Comparison of ENCODE assay signal across 13 mouse cellular contexts in genomic region chr5:128729341-128729740, GRCm38 (mm10). TPM values are rescaled to one million over a fixed set of nuclear protein-coding genes. Genes with fewer than 3 reads are reported as not detected.
DNase-seq lines count a peak whose midpoint lies in the region; ATAC-seq and TF ChIP-seq lines count a peak whose summit lies in the region.
"Had no signal": no experiment of that assay in that cellular context is flagged by ENCODE, and none has a peak within 500 bp of the region (broad histone marks: within the 10 kb centered on the region; RNA-seq: fewer than 3 reads in every experiment).

No protein-coding gene starts in this region.

- peak; percentile 91 for DNase-seq in midbrain, embryonic 11.5 days (ENCODE audit: low spot score, missing footprints)
- DNase-seq in embryo, embryonic 10 days (ENCODE audit: low spot score), result peak; percentile 58
- DNase-seq in retina, postnatal 1 day, result peak; percentile 63
- DNase-seq in B cell, adult 2 months, result no peak
- DNase-seq: adrenal gland, postnatal 14 days; cerebellum, adult 2 months; gastrocnemius, adult 2 months; kidney, adult 2 months had no signal

- H3K4me2 ChIP-seq in intestine, postnatal 0 days (replicated peaks; ENCODE audit: low read depth), result no peak overlapping the region
- H3K4me2 ChIP-seq in intestine, embryonic 15.5 days (replicated peaks), result no peak overlapping the region
- H3K4me2 ChIP-seq in midbrain, embryonic 11.5 days, result no peak overlapping the region
- H3K4me2 ChIP-seq in midbrain, embryonic 16.5 days (ENCODE audit: low read length), result no peak overlapping the region
- H3K4me2 ChIP-seq: heart, embryonic 15.5 days; lung, embryonic 15.5 days had no signal

- no peaks in the 10 kb centered on the region for H3K36me3 ChIP-seq in intestine, postnatal 0 days (ENCODE audit: control insufficient read depth, insufficient read depth)
- no peaks in the 10 kb centered on the region for H3K36me3 ChIP-seq in intestine, embryonic 15.5 days
- no peaks in the 10 kb centered on the region for H3K36me3 ChIP-seq in midbrain, embryonic 11.5 days (ENCODE audit: control insufficient read depth, insufficient read depth, low read length)
- no peaks in the 10 kb centered on the region for H3K36me3 ChIP-seq in midbrain, embryonic 16.5 days (ENCODE audit: control insufficient read depth, insufficient read depth, low read length)
- H3K36me3 ChIP-seq: heart, embryonic 15.5 days; lung, embryonic 15.5 days had no signal

- WGBS in intestine, postnatal 0 days, result 70% methylated on average over 5 of the region's 5 CpGs
- WGBS in intestine, embryonic 15.5 days, result 75% methylated on average over 5 of the region's 5 CpGs
- 76% methylated on average over 5 of the region's 5 CpGs for WGBS in midbrain, embryonic 11.5 days
- WGBS in midbrain, embryonic 16.5 days, result 75% methylated on average over 5 of the region's 5 CpGs

- no peak overlapping the region for H3K27ac ChIP-seq in intestine, postnatal 0 days (ENCODE audit: low read depth, low read length)
- H3K27ac ChIP-seq in intestine, embryonic 15.5 days, result no peak overlapping the region
- no peak overlapping the region for H3K27ac ChIP-seq in midbrain, embryonic 11.5 days (ENCODE audit: low read depth, low read length)
- H3K27ac ChIP-seq in midbrain, embryonic 16.5 days (ENCODE audit: low read length), result no peak overlapping the region
- H3K27ac ChIP-seq: gastrocnemius, adult 2 months; heart, embryonic 15.5 days; lung, embryonic 15.5 days had no signal

- no peak overlapping the region for H3K9ac ChIP-seq in intestine, postnatal 0 days (ENCODE audit: low read depth, low read length)
- no peak overlapping the region for H3K9ac ChIP-seq in intestine, embryonic 15.5 days
- H3K9ac ChIP-seq in midbrain, embryonic 11.5 days (ENCODE audit: low read length), result no peak overlapping the region
- H3K9ac ChIP-seq in midbrain, embryonic 16.5 days (ENCODE audit: low read depth, low read length), result no peak overlapping the region
- H3K9ac ChIP-seq: heart, embryonic 15.5 days; lung, embryonic 15.5 days had no signal

- no peaks in the 10 kb centered on the region for H3K4me1 ChIP-seq in intestine, postnatal 0 days (replicated peaks; ENCODE audit: control insufficient read depth, insufficient read depth, low read length)
- no peaks in the 10 kb centered on the region for H3K4me1 ChIP-seq in intestine, embryonic 15.5 days (replicated peaks)
- no peaks in the 10 kb centered on the region; the same call in 1 of the 2 replicates for H3K4me1 ChIP-seq in midbrain, embryonic 11.5 days (ENCODE audit: control insufficient read depth, insufficient read depth, low read length)
- H3K4me1 ChIP-seq in midbrain, embryonic 16.5 days (ENCODE audit: control insufficient read depth, insufficient read depth, low read length), result no peaks in the 10 kb centered on the region
- H3K4me1 ChIP-seq: heart, embryonic 15.5 days; lung, embryonic 15.5 days had no signal

- H3K4me3 ChIP-seq in intestine, postnatal 0 days (ENCODE audit: low read depth, low read length), result no peak overlapping the region
- no peak overlapping the region for H3K4me3 ChIP-seq in intestine, embryonic 15.5 days (replicated peaks)
- no peak overlapping the region for H3K4me3 ChIP-seq in midbrain, embryonic 11.5 days (ENCODE audit: low read depth, low read length)
- H3K4me3 ChIP-seq in midbrain, embryonic 16.5 days (ENCODE audit: low read depth, low read length), result no peak overlapping the region
- H3K4me3 ChIP-seq: gastrocnemius, adult 2 months; heart, embryonic 15.5 days; lung, embryonic 15.5 days had no signal

- TF ChIP-seq CTCF in intestine, postnatal 0 days (IDR thresholded peaks at IDR 0.05; ENCODE audit: low read depth), result peak; percentile 55

- H3K9me3 ChIP-seq in intestine, postnatal 0 days (ENCODE audit: control insufficient read depth), result no peaks in the 10 kb centered on the region
- no peaks in the 10 kb centered on the region for H3K9me3 ChIP-seq in intestine, embryonic 15.5 days
- no peaks in the 10 kb centered on the region for H3K9me3 ChIP-seq in midbrain, embryonic 11.5 days (ENCODE audit: control insufficient read depth, low read length)
- no peaks in the 10 kb centered on the region for H3K9me3 ChIP-seq in midbrain, embryonic 16.5 days (replicated peaks; ENCODE audit: control insufficient read depth, low read length, poor library complexity, severe bottlenecking)
- H3K9me3 ChIP-seq: heart, embryonic 15.5 days; lung, embryonic 15.5 days had no signal

- no peaks in the 10 kb centered on the region for H3K27me3 ChIP-seq in intestine, postnatal 0 days (replicated peaks; ENCODE audit: control insufficient read depth, insufficient read depth, low read length)
- no peaks in the 10 kb centered on the region for H3K27me3 ChIP-seq in intestine, embryonic 15.5 days (replicated peaks)
- H3K27me3 ChIP-seq in midbrain, embryonic 11.5 days (ENCODE audit: control insufficient read depth, insufficient read depth, low read length), result no peaks in the 10 kb centered on the region; the same call in 1 of the 2 replicates
- no peaks in the 10 kb centered on the region for H3K27me3 ChIP-seq in midbrain, embryonic 16.5 days (ENCODE audit: control insufficient read depth, insufficient read depth, low read depth, low read length)
- H3K27me3 ChIP-seq: heart, embryonic 15.5 days; lung, embryonic 15.5 days had no signal

- no peak for ATAC-seq in intestine, postnatal 0 days
- no peak for ATAC-seq in intestine, embryonic 15.5 days
- no peak for ATAC-seq in midbrain, embryonic 11.5 days (ENCODE audit: low FRiP score)
- ATAC-seq in midbrain, embryonic 16.5 days, result no peak

RNA-seq across cellular contexts. Expression of gene Piwil1, which starts 27.0 kb away (rescaled TPM):
- polyA plus RNA-seq in intestine, postnatal 0 days (2015; fragmentation: Nextera tagmentation; extraction: Ambion mirVana), result not detected in 2 replicates
- not detected in 2 replicates for polyA plus RNA-seq in intestine, embryonic 15.5 days (2015; fragmentation: Nextera tagmentation; extraction: Ambion mirVana)
- polyA plus RNA-seq in midbrain, embryonic 11.5 days (2014; fragmentation: Nextera tagmentation; extraction: Ambion mirVana), result 0.14 TPM in 1 of 2 replicates, not detected in the other
- 0.28 and 0.45 TPM in 2 replicates for polyA plus RNA-seq in midbrain, embryonic 16.5 days (2015; fragmentation: Nextera tagmentation; extraction: Ambion mirVana)
- polyA plus RNA-seq: heart, embryonic 15.5 days; lung, embryonic 15.5 days had no signal

Comparison
In these comparisons a context has a peak if more than half of its experiments do, and no peak if none do; other contexts are left out.
1. DNase-seq: peak in midbrain, embryonic 11.5 days (single experiment), embryo, embryonic 10 days (single experiment) and retina, postnatal 1 day (single experiment); none in B cell, adult 2 months (0 of 2).